Mouse (Mus musculus) MN1 (cell line): ENCODE results near the gene Umad1.
A peak's percentile ranks its signal among the peaks of the same experiment; 100 is the strongest.

Experiments
- DNase-seq: peaks from one replicate; pipeline ENCODE4 v3.0.0-alpha.2; 2016; ENCODE audit warnings: low spot score

Gene Umad1

DNA sequence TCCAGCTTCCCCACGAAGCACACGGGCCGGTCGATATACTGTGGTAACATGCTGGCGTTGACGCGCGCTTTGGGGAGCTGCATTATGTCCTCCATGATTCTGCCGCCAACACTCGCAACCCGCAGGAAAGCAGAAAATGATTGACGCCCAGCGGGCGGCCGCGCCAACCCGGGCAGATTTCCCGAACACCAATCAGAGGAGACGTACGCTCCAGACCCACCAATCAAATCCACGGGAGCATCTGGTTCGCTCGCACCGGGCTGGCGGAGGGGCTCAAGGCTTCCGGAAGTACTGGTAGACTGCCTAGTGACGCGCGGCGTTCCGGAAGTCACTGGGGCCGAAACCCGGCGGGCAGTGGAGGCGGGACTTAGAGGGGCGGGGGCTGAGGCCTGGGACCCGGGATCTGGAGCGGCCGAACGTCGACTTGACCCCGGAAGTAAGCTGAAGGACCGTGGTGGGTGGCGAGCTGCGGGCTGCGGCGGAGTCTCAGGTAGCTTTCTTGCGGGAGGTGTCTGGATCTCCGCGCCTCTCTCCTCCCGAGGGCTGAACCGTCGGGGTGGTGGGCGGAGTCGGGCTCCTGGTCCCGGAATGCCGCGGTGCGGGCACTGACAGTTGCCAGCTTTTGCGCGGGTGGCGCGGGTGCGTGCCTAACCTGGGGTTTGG is at the start of gene Umad1, which contains the start of the genes Rpa3 and Gm45062:
Umad1 (plus strand) TSS at position 285 of the 663 bp plus-strand sequence.
Rpa3 (minus strand) TSS at position 170 of the 663 bp plus-strand sequence.
Gm45062 (plus strand) TSS at position 447 of the 663 bp plus-strand sequence.
- peak; percentile 98 for DNase-seq

DNA sequence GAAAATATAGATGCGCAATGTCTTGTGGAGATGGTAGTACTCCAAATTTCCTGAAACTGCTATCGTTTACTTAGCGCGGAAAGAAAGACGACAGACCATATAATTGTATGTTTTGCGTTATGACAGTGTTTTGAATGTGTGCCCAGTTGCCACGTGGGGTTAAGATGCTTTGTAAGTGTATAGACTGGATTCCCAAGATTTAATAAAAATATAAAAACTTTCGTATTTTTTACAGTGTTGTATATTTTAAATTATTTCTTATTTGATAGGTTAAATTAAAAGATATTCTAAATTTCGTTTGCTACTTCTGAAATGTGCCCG is 49.3 kb upstream of the Umad1 start:
- peak; percentile 36 for DNase-seq

DNA sequence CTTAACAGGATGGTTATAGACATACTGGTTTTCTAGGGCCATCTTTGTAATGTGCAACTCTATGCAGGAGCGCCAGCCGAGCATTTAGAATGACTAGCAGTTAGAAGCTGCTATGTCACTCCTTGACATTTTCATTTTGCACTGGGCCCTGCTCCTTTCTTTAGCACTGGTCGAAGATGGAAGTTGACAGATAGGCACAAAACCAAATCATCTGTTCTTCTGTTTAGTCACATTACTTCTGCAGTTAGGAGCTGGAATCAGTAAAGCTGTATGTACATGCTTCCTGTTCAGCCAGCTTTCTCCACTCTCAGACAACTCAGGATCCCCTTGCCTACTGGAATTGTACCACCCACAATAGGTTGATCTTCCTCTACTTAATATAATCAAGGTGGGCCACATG is 48.4 kb upstream of the Umad1 start:
- peak; percentile 8 for DNase-seq

DNA sequence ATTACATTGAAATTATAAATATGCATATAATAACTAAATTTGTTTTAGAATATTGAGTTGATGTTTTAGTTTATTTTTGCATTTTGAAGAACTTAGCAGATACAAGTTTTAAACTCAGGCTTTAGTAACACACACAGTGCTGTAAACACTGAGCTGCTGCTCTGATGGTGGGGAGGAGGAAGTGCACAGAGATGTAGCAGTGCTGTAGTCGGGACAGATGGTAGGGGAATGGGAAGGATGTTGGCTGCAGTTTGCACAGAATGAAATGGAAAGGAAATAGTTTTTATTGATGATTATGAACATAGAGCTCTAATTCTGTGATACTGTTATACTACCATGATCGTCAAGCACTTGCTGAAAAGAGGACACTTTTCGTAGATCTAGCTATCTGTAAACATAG is 32.1 kb upstream of the Umad1 start:
- no peak for DNase-seq

DNA sequence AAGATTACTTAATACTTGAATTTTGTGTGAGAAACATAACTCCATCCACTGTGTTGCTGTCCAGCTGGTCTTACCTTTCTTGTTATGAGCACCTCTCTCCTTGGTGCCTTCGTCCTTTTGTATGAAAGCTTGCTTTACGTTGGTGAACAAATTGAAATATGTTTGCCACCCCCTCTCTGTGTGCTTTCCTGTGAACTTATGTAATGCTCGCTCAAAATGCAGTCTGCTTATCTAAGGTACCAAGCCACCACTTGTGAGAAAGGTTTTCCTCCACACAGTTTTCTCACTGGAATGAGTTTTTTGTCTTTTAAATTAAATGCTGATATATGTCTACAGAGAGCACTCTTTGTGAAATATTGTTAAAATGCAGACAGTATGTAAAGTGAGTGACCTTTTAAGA is 30.5 kb upstream of the Umad1 start:
- no peak for DNase-seq

DNA sequence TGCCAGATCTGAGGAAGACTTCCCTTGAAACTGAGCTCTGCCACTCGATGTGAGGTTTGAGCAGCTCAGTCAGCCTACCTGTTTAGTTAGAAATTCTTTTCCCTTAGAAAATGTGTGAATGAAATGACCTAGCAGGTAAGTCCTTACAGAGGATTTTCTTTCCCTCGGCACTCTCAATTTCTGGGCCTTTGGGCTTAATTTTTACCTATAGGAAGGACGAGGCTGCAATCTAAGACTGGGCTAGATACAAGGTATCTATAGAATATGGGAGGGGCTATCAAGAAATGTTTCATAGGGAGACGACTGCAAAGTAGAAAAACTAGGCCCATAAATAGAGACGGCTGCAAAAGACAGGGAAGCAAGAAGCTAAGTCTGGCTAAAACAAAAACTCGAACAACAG is 772 bp upstream of the Umad1 start:
- peak; percentile 27 for DNase-seq

DNA sequence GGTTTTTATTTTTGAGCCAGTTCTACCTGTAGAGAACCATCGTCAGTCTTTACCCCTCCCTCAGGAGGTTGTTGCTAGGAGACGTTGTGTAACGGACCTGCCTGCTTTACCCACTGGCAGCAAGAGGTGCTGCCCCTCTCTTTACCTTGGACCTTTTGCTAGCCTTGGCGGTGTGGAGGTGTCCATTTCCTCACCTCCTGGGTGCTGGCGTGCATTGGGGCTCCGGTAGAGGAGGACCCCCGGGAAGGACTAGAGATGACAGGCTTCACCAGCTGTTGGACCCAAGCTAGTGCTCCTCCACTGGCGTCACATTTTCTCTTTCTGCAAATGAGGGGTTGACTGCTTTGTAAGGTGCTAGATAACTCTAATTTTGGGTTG is 568 bp downstream of the Umad1 start:
- DNase-seq, result no peak

DNA sequence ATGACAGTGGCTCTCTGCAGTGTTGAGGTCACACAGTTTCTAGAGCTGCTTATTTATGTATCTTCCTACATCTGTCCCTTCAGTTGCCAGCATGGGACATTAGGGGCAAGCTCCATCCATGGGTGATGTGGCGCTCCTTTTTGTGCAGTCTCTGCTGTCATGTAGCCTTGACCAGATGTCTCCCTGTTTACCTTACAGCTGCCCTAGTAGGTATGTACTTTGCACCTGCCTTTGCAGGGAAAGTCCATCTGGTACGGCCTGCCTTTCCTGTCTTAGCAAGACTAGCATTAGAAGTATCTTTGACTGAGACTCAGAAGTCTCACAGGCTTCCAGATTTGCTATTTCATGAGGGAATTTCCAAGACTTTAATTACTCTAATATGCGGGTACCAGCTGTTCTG is 12.0 kb downstream of the Umad1 start:
- no peak for DNase-seq

DNA sequence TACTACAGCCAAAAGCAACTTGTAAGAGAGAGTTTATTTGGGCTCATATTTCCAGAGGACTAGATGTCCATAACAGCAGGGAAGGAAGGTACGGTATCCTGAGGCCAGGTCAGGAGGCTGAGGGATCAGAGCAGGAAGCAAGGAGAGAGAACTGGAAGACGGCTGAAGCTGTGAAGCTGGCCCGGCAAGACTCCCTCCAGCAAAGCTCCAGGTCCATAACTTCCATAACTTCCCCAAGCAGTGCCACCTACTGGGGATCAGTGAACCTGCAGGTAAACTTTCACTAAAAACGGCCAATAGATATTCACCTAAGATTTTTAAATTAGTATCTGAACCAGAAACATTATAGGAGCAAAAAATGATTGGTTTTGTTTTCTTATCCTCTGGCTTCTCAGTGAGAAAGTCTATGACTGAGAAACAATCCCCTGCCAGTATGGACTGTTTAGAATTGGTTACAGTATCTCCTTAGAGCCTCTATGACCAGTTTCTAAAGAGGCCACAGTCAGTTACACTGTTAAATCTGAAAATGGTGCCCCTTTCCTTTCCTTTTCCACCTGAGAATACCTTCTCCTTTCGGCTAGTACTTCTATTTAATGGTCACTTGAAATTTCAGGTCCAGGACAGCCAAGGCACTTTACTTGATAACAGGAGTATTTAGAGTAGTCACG is 15.4 kb downstream of the Umad1 start:
- DNase-seq, result peak; percentile 46

DNA sequence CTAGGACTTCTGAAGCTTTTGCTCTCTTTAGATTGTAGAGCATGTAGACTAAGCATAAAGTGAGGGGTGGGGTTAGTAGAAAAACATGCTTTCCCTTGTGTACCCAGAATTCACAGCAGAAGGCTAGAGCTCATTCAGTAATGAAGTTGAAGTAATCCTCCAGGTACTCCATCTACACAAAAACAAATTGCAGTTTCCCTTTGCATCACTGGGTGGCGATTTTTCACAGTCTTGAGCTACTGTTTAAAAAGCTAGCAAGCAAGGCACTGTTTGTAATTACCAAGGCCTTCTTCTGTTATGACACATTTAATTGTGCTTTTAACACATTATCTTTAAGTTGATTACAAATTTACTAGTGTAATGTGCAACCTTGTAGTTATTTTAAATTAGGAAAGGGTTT is 16.0 kb downstream of the Umad1 start:
- DNase-seq, result peak; percentile 74

DNA sequence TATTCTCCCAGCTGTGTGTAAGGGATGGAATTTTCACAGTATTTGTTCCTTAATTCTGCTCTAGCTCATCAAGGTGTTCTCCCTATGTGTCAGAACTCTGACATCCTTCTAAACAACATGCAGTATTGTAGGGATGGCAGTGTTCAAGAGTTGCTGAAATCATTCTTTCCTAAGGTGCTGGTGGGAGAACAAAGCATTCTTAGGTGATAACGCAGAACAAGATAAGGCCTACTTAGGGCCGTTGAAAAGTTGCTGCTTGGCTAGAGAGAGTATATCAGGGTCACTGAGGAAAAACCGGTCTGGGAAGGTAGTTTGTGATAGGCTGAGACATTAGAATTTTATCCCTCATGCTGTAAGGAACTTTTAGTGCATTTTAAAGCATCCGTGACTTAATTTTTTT is 17.3 kb downstream of the Umad1 start:
- no peak for DNase-seq

DNA sequence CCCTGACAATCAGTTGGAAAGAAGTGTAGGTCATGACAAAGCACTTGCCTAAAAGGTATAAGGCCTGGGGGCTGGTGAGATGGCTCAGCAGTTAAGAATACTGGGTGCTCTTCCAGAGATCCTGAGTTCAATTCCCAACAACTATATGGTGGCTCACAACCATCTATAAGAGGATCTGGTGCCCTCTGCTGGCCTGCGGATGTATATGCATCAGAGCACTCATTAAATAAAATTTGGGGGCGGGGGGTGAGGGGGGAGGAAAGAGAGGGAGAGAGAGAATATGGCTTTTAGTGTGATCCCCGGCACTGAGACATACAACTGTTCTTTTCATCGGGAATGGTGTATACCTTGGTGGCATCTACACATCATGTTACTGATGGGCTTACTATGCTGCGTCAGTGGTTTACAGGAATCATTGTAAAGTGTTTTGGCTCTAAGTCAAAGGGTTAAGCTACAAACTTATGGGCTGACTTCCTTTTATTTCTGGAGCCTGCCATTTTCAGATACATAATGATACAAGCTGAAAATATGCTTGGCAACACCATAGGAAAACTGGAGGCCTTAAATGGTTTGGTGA is 19.4 kb downstream of the Umad1 start:
- DNase-seq, result no peak

DNA sequence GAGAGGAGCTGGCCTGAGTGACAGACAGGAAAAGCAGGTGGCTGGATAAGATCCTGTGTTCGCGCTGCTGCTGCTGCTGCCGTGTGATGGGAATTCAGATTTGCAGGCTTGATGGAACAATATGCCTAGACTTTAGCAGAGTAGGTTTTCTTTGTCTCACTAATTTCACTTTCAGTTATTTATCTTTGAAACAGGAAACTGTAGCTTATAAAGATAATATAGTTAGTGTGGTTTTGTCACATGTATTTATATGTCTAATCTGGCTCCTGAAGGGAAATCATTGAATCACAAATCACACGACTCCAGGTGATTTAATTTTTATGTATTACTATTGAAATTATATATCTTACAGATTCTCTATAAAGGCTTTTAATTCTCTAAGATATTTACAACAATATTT is 24.2 kb downstream of the Umad1 start:
- no peak for DNase-seq

DNA sequence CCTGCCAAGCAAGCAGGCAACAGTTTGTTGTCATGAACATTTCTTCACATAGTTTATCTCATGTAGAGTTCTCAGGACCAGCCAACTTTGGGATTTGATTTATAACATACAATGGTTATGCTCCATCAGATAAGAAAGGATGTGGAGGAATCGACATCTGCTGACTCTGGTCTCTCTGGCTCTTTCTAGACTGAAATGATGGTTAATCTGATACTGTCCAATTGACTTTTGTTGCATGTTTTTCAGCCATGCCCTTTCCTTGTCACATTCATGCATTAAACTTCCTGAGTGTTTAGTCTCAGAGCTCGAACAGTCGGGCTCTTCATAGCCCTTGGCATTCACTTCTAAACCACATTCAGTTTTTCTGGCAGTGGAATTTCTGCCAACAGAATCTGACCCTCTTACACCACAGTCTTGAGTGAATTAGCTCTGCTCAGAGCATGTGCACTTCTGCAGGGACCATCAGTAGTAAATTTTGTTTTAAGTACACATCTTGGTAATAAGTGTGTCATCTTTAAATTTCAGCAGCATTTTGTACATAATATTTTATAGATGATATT is 26.4 kb downstream of the Umad1 start:
- DNase-seq, result peak; percentile 34

DNA sequence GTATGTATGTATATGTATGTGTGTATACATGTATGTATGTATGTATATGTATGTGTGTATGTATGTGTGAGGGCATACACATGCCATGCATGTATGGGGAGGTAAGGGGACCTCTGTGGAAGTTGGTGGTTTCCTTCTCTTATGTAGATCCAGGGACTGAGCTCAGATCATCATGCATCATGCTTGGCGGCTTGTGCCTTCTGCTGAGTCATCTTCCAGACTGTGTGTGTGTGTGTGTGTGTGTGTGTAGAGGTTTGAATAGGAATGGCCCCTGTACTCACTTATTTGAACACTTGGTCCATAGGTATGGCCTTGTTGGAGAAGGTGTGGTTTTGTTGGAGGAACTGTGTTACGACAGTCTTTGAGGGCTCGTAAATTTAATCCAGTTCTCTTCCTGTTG is 27.1 kb downstream of the Umad1 start:
- DNase-seq, result no peak

DNA sequence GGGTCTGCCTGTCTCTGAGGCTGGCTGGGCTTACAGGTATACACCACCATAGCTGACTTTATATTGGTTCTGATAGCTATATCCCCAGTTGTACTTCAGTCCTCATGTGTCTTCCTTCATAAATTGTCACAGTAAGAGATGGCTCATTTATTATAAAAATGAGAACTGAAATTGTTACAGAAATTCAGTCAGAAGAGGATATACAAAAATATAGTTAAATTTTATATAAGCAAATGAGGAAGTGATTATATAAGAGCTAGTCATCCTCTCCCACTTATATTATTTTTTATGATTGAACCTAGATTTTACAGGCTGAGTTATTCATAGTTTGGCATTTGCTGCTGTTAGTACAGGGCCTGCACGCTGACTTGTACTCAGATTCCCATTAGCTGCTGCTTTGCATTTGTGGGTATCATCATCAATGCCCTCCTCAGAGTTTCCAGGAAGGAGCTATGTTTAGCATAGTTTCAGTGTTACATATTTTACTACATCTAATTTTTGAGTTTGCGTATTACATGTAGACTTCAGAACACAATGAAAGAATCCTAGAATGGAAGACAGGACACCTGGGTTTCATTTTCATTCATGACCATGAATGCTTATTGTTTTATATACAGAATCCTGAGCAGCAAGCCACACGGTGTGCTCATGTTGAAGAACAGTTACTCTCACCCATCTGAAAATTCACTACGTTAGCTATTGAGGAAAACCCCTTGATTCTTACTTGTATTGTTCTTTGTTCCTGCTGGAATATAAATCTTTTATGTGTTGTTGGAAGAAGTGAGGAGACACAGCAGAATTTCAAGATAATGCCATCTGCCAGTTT is 29.9 kb downstream of the Umad1 start:
- DNase-seq, result no peak

DNA sequence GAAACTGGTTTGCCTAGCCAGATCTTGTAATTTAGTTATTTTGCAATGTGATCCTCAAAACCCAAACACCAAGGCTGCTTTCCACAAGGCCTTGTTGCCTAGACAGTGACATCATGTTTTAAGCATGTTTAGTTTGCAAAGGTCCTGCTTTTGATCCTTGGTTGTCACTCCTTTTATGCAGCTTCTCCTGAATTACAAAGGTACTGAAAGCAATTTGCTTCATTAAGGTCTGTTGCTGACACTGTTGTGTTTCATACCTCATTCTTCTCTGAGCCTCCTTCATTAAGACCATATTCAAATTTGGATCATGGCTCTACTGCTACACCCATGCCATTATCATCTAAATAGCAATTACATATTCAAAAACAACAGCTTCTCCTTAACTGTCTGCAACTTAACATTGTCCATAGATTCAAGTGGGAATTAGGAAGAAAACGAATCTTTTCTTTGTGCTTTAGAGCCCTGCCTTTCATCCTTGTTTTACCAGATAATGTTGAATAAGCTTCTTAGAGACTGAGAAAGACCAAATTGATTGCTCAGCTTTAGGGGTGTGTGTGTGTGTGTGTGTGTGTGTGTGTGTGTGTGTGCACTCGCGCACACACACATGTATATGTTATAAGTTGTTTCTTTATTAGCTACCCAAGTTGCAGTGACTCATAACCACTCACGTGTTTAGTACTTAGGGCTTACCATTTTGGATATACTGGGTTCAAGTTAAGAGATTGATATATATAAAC is 35.1 kb downstream of the Umad1 start:
- DNase-seq, result no peak

DNA sequence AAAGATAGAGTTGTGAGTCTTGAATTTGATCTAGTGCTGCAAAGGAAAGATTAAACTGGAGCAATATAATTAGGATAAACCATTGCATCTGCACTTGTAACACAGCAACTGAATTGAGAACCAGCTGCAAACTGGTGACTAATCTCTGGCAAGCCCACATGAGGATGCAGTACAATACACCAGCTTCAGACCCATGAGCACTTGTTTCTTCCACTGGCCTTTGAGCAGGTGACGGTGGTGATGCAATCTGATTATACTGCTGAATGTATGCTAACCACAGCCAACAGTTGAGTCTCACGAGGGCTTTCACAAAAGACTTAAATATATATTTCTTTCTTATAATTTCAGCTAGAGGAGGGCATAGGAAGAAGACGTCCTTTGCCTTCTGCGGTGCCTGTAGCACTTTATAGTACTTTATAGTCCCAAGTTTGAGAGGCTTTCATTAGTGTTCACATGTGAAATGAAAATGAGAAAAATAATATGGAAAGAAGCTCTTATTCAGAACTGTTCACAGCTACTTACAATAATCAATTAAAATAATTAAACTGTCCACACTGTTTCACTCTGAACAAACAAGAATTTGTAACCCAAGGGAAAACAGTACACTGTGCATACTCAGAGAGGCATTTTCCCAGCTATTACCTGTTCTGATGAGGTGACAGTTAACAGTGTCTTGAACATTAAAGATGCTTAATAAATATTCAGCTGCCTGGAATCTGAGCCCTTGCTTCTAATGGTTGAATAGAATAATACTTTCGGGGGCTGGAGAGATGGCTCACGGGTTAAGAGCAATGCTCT is 40.2 kb downstream of the Umad1 start:
- DNase-seq, result peak; percentile 53

DNA sequence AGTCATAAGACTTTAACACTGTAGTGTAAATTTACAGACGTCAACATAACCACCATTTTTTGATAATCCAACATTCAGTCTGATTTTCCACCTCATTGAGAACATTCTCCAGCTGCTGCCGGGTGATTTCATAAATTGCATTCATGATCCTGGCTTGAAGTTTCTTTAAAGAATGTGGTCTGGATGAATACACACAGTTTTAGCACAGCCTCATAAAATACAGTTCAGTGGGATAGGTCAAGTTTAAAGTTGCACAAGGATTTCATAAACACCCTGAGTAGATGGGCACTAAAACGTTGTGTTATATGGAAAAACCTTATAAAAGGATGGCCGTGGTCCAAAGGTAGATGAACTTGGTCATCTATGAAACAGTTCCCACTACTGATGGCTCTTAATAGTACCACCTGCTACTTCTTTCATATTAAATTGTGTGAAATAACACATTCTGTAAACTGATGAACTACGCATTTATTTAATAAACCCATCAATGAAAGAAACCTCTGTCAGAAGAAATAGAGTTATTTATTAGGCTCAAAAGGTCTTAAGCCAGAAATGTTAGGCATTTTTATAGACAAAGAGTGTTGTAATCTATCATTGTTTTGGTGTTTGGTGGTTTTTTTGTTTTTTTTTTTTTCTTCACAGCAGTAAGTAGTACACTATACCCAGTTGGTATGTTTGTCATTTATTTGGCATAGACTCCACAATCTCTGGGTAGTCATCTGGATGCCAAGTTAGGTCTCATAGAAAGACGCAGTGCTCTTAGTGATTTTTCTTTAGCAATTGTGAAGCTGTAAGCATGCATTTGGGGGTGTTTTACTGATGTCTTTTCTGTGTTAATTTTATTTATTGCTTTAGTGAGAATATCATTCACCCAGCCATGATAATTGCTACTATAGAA is 49.0 kb downstream of the Umad1 start:
- DNase-seq, result no peak

DNA sequence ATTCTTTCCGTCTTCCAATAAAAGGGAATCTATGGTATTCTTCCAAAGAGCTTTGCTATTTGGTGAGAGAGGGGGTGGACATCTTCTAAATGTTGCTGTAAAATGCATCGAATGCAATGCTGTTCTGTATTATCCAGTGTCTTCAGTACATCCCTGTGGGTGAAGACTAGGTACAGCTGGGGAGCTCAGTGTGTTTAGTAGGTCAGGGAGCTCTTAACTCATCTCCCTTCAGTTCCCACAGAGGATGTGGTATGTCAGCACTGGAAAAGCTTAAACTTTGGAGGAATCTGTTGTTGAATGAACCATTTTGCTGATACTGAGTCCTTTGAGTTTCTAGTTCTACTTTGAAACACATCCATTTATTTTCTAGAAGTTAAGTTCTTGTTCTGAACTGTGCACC is 53.5 kb downstream of the Umad1 start:
- no peak for DNase-seq
